15 mouse cellular contexts compared by ENCODE assay signal in genomic region chr15:26730760-26731159, GRCm38 (mm10).
DNase-seq lines count a peak whose midpoint lies in the region; ATAC-seq lines count a peak whose summit lies in the region.
"Had no signal": no experiment of that assay in that cellular context is flagged by ENCODE, and none has a peak within 500 bp of the region (broad histone marks: within the 10 kb centered on the region; RNA-seq: fewer than 3 reads in every experiment).

No protein-coding gene starts in this region.

- intact Hi-C loops in heart, postnatal 36 days (cut with DNase I), result no loop called here

- no peak for ATAC-seq in inflammation-experienced regulatory T-cells, adult 6 months
- ATAC-seq: forebrain, embryonic 13.5 days; intestine, embryonic 15.5 days had no signal

- peak; percentile 15 to 18 for DNase-seq in cerebellum, adult 18-20 months
- no peak for DNase-seq in cerebellum, adult 11 months
- peak; percentile 49 to 59 for DNase-seq in frontal cortex, postnatal 36 days (ENCODE audit: low spot score in 2 of 2)
- DNase-seq in frontal cortex, postnatal 14 days (ENCODE audit: low spot score in 2 of 2), result no peak
- DNase-seq in right cerebral cortex, adult 2 months (ENCODE audit: low spot score in 2 of 2), result peak; percentile 54 to 72
- no peak for DNase-seq in right cerebral cortex, postnatal 10 days (ENCODE audit: low spot score in 2 of 2)
- no peak for DNase-seq in heart, postnatal 36 days
- DNase-seq: gastrocnemius, postnatal 14 days; heart, adult 2 months; heart, postnatal 10 days; lung, postnatal 10 days; midbrain, embryonic 14.5 days had no signal

Comparison
In these comparisons a context has a peak if more than half of its experiments do, and no peak if none do; other contexts are left out.
1. DNase-seq: peak in cerebellum, adult 18-20 months (2 of 2), frontal cortex, postnatal 36 days (2 of 2) and right cerebral cortex, adult 2 months (2 of 2); none in cerebellum, adult 11 months (single experiment), frontal cortex, postnatal 14 days (0 of 2), right cerebral cortex, postnatal 10 days (0 of 2) and heart, postnatal 36 days (0 of 2).